Mouse (Mus musculus): ENCODE results near the gene Nubpl.

DNA sequence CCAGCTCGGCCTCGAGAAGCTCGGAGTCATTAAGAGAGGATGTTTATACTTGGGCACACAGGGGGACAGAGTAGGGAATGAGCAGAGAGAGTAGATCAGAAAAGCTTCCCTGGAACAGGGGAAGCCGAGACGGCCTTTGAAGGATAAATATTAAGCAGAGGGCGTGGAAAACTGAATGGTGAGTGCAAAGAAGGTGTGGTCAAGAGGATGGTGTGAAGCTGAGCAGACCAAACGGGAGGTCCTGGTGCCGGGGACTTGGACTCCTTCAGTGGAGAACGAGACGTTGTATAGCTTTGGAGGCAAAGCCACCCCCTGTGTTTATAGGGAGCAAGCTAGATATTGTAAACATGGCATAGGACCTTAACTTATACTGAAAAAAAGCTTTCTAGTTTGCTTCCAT is 261.9 kb downstream of the Nubpl start:
- TF ChIP-seq CTCF (IDR thresholded peaks at IDR 0.05; ENCODE audit: extremely low read depth, insufficient read depth, insufficient read length, insufficient replicate concordance), result no peak
- TF ChIP-seq POLR2A (IDR thresholded peaks at IDR 0.05; ENCODE audit: low read depth, low read length), result no peak
